In genomic region chr5:106064366-106064765, GRCm38 (mm10) we compare ENCODE assay signal across 18 mouse cellular contexts.
"Had no signal": no experiment of that assay in that cellular context is flagged by ENCODE, and none has a peak within 500 bp of the region (broad histone marks: within the 10 kb centered on the region; RNA-seq: fewer than 3 reads in every experiment).

No protein-coding gene starts in this region.

- H3K4me3 ChIP-seq: left cerebral cortex, adult 2 months; liver, embryonic 13.5 days; megakaryocyte, embryonic 14.5 days; midbrain, embryonic 12.5 days; midbrain, embryonic 15.5 days; neural tube, embryonic 12.5 days; neural tube, embryonic 15.5 days had no signal

- H3K4me1 ChIP-seq: liver, embryonic 13.5 days; megakaryocyte, embryonic 14.5 days; midbrain, embryonic 12.5 days; neural tube, embryonic 12.5 days; neural tube, embryonic 15.5 days had no signal

- H3K9me3 ChIP-seq: neural tube, embryonic 12.5 days had no signal

- H3K27me3 ChIP-seq: liver, embryonic 13.5 days; megakaryocyte, embryonic 14.5 days; midbrain, embryonic 12.5 days; midbrain, embryonic 15.5 days; neural tube, embryonic 12.5 days; neural tube, embryonic 15.5 days had no signal

- H3K4me2 ChIP-seq: liver, embryonic 13.5 days; midbrain, embryonic 12.5 days; midbrain, embryonic 15.5 days; neural tube, embryonic 12.5 days; neural tube, embryonic 15.5 days had no signal

- ATAC-seq: intestine, embryonic 16.5 days; midbrain, embryonic 15.5 days had no signal

- H3K36me3 ChIP-seq: liver, embryonic 13.5 days; midbrain, embryonic 12.5 days; midbrain, embryonic 15.5 days; neural tube, embryonic 12.5 days; neural tube, embryonic 15.5 days had no signal

- H3K9ac ChIP-seq: liver, embryonic 13.5 days; midbrain, embryonic 12.5 days; midbrain, embryonic 15.5 days; neural tube, embryonic 12.5 days; neural tube, embryonic 15.5 days had no signal

- DNase-seq: kidney, adult 2 months; layer of hippocampus, postnatal 36 days; liver, embryonic 13.5 days; lung, adult 2 months; right cerebral cortex, adult 18-20 months; right cerebral cortex, postnatal 14 days; right cerebral cortex, postnatal 4 days; thymus, adult 2 months; thymus, postnatal 14 days; thymus, postnatal 4 days had no signal

- H3K27ac ChIP-seq: left cerebral cortex, adult 2 months; liver, embryonic 13.5 days; midbrain, embryonic 12.5 days; midbrain, embryonic 15.5 days; neural tube, embryonic 12.5 days; neural tube, embryonic 15.5 days; stomach, postnatal 0 days had no signal
